Mouse (Mus musculus) liver, adult 2 months (tissue): ENCODE results near the gene Treml1.

Experiments
- CTCF ChIP-seq: fragments of 200-500 bp; IDR thresholded peaks from 2 replicates; pipeline ENCODE4 v1.5.1; 2011; ENCODE audit warnings: low read depth, low read length, control low read depth
- POLR2A ChIP-seq: fragments of 200-500 bp; IDR thresholded peaks from 2 replicates; pipeline ENCODE4 v1.6.1; 2011; ENCODE audit warnings: low read length, control low read depth; ENCODE audit not compliant: insufficient read depth; ENCODE audit errors: extremely low read depth

GRCm38 (mm10) chr17:48385786-48386461 lies 26.2 kb downstream of the Treml1 start:
- no peak for TF ChIP-seq POLR2A
- TF ChIP-seq CTCF, result no peak
